Mouse (Mus musculus): ENCODE results near the gene Celf2.

DNA sequence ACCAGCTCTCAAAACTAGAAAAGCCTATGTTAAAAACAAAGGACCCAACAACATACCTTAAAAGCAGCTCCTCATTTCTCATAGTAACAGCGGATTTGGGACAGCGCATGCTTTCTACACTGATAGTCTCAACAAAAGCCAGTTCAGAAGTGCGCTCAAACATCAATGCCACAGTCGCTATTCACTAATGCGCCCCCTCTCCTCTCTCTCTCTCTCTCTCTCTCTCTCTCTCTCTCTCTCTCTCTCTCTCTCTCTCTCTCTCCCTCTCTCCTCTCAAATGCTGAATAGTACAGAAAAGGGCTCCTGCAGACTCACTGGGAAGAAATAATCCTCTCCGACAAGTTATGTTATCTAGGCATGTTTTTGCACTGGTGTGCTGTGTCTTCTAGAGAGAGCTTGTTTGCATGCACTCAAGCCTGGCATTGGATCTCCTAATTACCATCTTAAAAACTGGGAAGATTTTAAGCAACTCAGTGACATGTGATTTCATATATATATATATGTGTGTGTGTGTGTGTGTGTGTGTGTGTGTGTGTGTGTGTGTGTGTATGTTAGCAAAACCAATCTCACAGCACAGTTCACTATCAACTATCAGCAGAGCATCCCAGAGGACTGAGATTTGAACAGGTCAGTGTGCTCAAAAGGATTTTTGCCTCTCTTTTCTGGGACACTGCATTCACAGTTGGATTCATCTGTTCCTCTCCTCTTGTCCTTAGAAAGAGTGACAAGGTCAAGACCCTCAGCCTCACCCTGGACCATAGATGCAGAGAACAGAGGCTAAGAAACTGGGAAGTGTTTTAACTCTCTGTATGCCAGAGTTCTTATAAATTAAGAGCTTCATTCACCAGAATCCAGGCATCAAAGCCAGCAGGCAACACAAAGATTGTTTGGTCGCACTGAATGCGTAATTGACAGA, 624.3 kb downstream of the Celf2 start:
- TF ChIP-seq CTCF (IDR thresholded peaks at IDR 0.05; ENCODE audit: extremely low read depth, insufficient read length, insufficient replicate concordance, low read depth, low read length) (no peak), POLR2A (IDR thresholded peaks at IDR 0.05; ENCODE audit: low read depth, low read length) (no peak)
